Mouse (Mus musculus) thymus, adult 2 months (tissue): Measurements from ENCODE around the gene Gm20388.

Source experiments
- CTCF ChIP-seq: fragments of 200-500 bp; IDR thresholded peaks from 2 replicates; pipeline ENCODE4 v1.5.1; 2012; ENCODE audit warnings: mild to moderate bottlenecking, control low read depth, low read length, moderate library complexity, borderline replicate concordance; ENCODE audit not compliant: control insufficient read depth, poor library complexity, insufficient read depth; ENCODE audit errors: extremely low read depth
- POLR2A ChIP-seq: fragments of 200-500 bp; IDR thresholded peaks from 2 replicates; pipeline ENCODE4 v1.6.1; 2012; ENCODE audit warnings: mild to moderate bottlenecking, low read length, control low read depth, moderate library complexity; ENCODE audit not compliant: control insufficient read depth, poor library complexity, insufficient read depth; ENCODE audit errors: extremely low read depth

- TF ChIP-seq CTCF (no peak), POLR2A (no peak)
These were observed 384.6 kb downstream of the Gm20388 start for GRCm38 (mm10) chr8:120294982-120295870.
